Mouse (Mus musculus): ENCODE results near the gene Tcirg1.

Tcirg1 gene

DNA sequence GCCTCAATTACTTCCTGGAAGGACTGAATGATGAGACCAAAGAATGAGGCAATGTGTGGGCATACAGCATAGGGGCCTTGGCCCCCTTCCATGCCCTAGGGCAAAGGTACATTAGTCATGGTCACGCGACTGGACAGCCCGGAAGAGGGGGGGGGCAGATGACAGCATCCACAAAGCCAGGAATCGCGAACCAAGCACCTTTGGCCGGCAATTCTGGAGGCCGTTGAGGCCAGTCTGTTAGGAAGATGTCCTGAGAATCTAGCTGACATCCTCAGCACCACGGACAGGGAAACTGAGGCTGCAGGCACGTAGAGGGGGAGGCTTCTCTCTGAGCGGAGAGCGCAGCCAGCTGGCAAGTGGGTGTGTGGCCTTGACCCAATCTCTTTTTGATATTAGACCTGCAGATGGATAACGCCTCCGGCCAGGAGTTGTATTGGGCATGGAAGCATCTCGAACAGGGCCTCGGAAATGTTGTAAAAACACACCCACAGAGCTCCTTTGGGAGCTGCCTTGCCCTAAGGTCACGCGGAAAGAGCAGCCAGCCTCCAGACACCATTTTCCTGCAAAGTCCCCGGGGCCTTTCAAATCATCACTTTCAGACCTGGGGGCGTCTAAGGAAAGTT lies 56.0 kb downstream of the Tcirg1 start:
- peak; percentile 68 for DNase-seq (ENCODE audit: low spot score)

DNA sequence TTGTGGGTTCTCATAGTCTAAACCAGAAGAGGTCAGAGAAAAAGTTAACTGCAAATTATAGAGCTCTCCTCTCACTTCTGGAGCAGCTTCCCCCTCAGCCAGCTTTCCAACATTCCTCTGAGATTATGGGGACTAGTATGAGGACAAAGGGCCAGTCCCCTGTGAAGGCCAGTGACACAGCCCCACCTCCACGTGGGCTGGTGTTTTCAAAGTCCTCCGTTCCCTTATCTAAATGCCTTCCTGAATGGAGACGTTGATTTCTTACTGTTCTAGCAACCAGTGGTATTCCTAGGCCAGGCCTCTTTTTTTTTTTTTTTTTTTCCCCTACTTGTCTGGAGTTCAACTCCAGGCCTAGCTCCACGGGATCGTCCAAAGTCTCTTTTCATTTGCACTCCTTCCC lies 56.9 kb downstream of the Tcirg1 start:
- no peak for DNase-seq (ENCODE audit: low spot score)

DNA sequence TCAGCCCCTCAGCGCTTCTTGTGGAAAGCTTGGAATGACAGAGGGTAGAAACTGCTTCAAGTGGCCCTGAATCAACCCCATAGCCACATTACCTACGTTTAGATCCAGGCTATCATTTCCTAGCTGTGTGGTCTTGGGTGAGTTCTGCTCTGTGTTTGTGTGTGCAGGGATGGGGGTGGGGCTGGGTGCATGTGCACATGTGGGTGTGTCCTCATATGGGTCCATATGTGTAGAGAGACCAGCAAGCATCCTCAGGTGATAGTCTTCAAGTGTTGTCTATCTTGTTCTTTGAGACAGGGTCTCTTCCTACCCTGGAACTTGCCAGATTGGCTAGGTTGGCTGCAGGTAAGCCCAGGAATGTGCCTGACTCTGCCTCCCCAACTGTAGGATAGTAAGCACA lies 57.7 kb downstream of the Tcirg1 start:
- no peak for DNase-seq (ENCODE audit: low spot score)

DNA sequence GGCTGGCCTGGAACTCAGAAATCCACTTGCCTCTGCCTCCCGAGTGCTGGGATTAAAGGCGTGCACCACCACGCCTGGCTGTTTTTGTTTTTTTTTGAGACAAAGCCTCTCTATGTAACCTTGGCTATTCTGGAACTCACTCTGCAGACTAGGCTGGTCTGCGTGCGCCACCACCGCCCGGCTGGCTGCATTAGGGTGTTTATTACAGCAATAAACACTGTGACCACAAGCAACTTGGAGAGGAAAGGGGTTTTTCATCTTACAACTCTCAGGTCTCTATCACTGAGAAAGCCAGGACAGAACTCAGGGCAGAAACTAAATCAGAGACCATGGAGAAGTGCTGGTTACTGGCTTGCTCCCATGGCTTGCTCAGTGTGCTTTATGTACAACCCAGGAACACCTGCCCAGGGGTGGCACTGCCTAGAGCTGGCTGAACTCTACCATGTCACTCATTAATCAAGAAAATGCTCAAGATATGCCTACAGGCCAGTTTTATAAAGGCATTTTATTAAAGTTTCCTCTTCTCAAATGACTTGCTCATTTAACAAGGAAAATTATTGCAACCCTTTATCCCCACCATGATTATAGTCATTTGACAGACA lies 58.6 kb downstream of the Tcirg1 start:
- DNase-seq (ENCODE audit: low spot score): no peak

DNA sequence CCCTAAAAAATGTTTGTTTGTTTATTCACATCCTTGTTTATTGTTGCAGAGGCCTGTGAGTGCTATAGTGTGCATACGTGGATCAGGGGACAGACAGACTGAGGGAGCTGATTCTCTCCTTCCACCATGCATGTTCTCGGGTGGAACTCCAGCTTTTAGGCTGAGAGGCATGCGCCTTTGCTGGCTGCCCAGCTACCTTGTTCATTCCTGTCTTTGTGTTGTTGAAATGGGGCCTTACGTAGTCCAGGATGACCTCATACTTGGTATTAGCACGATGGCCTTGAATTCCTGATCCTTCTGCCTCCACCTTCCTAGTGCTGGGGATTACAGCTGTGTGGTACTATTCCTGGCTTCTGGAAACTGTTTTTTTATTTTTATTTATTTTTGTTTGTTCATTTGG lies 59.2 kb downstream of the Tcirg1 start:
- DNase-seq (ENCODE audit: low spot score): no peak

DNA sequence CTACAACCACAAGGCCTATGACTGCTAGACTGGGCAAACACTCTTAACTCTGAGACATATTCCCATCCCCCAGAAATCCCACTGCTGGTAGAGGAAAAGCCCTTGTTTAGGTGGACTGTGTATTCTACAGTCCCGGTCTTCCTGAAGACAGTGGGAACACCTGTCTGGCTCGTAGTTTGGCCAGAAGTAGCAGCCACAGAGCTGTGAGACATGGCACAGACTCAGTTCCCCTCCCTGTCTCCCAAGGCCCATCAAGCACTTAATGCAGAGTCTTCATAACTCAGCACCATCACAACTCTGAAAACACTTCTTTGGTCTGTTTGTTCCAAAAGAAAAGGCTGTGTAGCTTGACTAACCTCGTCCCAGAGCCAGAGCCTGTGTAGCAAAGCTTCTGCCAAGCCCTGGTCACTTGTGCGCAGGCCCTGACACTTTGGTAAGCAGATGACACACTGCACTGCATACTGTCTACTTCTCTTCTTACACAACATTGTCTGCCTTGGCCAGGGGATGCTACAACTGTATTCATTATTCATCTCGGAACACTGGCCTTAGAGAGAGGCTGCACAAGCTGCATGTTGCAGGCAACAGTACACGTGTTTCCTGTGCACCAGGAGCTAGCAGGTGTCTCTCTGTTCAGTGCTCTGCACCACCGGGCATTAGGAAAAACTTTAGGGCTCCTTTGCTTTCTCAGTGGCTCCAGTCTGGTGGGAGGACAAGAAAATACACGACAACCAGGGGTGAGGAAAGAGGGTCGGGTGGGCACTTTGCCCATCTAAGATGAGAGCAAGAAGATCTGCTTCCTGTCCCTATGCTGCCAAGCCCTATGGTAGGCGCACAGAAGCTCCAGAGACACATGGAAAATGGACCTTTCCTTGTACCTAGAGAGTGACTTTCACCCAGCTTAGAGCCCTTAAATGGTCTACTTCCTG lies 60.0 kb downstream of the Tcirg1 start:
- DNase-seq (ENCODE audit: low spot score): no peak
